Mouse (Mus musculus): Measurements from ENCODE around the gene Ets1.

DNA sequence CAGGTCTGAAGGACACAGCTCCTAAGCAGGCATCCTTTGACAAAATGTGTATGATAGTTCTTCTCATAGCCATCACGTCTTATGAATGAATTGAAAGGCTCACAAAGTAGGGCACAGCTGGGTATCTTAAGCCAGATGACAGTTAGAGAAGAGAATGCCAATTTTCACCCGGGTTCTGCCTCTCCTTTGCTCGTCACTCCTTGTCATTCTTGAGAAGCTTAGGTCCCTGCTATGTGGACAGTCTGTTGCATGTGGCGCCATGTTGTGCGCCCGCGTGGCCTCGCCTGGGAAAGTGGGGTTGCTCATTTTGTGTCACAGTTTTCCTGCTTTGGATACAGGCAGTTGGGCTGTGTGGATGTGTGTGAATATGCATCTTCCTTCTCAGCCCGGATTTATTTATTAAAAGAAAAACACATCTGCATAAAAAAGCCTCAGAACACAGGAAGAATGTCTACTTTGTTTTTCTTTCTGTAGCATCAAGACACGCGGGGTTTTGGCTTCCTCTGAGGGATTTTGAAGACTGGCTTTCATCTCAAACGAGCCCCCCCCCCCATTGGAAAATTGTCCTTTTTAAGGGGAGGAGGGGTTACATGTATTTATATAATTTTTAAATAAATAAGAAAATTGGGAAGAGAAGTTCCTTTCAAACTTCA lies 81.4 kb downstream of the Ets1 start:
- TF ChIP-seq GATA1 (IDR thresholded peaks at IDR 0.05; ENCODE audit: borderline replicate concordance, low read length) (no peak), FLI1 (IDR thresholded peaks at IDR 0.05; ENCODE audit: low read length) (no peak)
